Mouse (Mus musculus) cerebellum, adult 2 months (tissue): ENCODE measurements around the gene Rasgef1b. TPM values are rescaled to one million over a fixed set of nuclear protein-coding genes. Genes with fewer than 3 reads are reported as not detected.

ENCODE experiments used
- DNase-seq, 2 experiments: peaks; one replicate each; pipeline ENCODE4 v3.0.0; 2021
- H3K27ac ChIP-seq: fragments of 200-500 bp; 2 replicates; pipeline ENCODE4 v1.5.1; 2012; ENCODE audit warnings: low read length, control low read depth, inconsistent platforms; ENCODE audit not compliant: insufficient read depth
- H3K27me3 ChIP-seq: fragments of 200-500 bp; 2 replicates; pipeline ENCODE4 v1.6.1; 2012; ENCODE audit warnings: inconsistent platforms, mild to moderate bottlenecking, low read length, moderate library complexity; ENCODE audit not compliant: control insufficient read depth, insufficient read depth
- H3K4me1 ChIP-seq: fragments of 200-500 bp; 2 replicates; pipeline ENCODE4 v1.6.1; 2011; ENCODE audit warnings: low read length; ENCODE audit not compliant: control insufficient read depth, insufficient read depth
- H3K4me3 ChIP-seq: fragments of 200-500 bp; replicated peaks from 2 replicates; pipeline ENCODE3; 2011; ENCODE audit warnings: mild to moderate bottlenecking, low read depth, low read length, control low read depth; ENCODE audit not compliant: insufficient read depth
- CTCF ChIP-seq: fragments of 200-500 bp; IDR thresholded peaks from 2 replicates; pipeline ENCODE4 v1.5.1; 2011; ENCODE audit warnings: low read depth, mild to moderate bottlenecking, control low read depth, low read length, moderate library complexity, borderline replicate concordance; ENCODE audit not compliant: insufficient read depth
- POLR2A ChIP-seq: fragments of 200-500 bp; IDR thresholded peaks from 2 replicates; pipeline ENCODE4 v1.6.1; 2011; ENCODE audit warnings: low read length, control low read depth, borderline replicate concordance; ENCODE audit not compliant: insufficient read depth
- WGBS: fragments of 180-500 bp; shearing (Covaris S2); methylation state at CpG from one replicate; pipeline ENCODE4 v1.1.7; 2018; 5-methylcytosine and 5-hydroxymethylcytosine counted together
- polyA plus RNA-seq: library from polyadenylated mRNA; depleted of rRNA; stranded (reverse); fragments of >200 nt; gene quantifications from 2 replicates; pipeline ENCODE4 v1.2.3, GENCODE M21; 2012

Gene Rasgef1b
- polyA plus RNA-seq, 1 experiment, result 19.6 TPM

DNA sequence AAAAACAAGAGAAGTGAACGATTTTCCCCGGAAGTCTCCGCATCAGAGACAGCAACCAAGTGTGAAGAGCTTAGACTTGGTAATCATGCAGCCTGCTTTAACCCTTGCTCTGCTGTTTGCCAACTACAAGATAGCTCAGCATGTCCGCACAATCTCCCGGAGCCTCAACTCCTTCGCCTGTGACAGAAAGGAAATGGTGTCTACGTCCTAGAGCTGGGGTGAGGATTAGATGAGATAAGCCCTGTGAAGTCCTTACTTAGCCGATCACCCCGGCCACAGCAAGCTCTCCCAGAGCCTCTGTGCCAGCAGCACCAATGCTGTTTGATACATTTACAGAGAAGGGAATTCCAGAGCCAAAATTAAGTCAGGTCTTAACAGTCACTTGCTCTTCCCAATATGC is 235.0 kb downstream of the Rasgef1b start:
- WGBS, result 95% methylated on average over 9 of the region's 9 CpGs
- DNase-seq, result no peak
- no peak overlapping the region for H3K4me3 ChIP-seq
- TF ChIP-seq CTCF, result no peak
- no peak for TF ChIP-seq POLR2A
- H3K4me1 ChIP-seq, result no peaks in the 10 kb centered on the region; the same call in none of the 2 replicates
- no peaks in the 10 kb centered on the region for H3K27me3 ChIP-seq
- no peak overlapping the region for H3K27ac ChIP-seq

DNA sequence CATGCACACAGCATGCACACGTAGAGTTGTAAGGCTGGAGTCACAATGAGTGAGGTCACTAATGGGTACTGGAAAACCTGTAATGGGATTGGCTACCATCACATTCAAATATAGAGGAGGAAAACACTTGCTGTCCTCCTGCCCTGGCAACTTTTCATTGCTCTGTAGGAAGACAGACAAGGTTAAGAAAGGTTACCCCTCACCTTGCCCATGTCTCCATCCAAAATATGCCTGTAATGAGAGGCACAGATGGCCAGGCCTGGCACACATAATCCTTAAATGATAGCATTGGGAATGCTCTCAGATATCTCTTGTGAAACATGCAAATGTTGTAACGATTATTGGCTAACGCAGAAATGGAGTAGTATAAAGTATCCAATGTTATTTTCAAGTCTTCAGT is 235.8 kb downstream of the Rasgef1b start:
- WGBS, result 47% methylated on average over 3 of the region's 3 CpGs
- DNase-seq, result peak in 1 of 2 experiments; percentile 21
- H3K27me3 ChIP-seq, result no peaks in the 10 kb centered on the region
- H3K4me1 ChIP-seq, result no peaks in the 10 kb centered on the region; the same call in none of the 2 replicates
- TF ChIP-seq CTCF (no peak), POLR2A (no peak)
- H3K27ac ChIP-seq, result no peak overlapping the region
- no peak overlapping the region for H3K4me3 ChIP-seq

DNA sequence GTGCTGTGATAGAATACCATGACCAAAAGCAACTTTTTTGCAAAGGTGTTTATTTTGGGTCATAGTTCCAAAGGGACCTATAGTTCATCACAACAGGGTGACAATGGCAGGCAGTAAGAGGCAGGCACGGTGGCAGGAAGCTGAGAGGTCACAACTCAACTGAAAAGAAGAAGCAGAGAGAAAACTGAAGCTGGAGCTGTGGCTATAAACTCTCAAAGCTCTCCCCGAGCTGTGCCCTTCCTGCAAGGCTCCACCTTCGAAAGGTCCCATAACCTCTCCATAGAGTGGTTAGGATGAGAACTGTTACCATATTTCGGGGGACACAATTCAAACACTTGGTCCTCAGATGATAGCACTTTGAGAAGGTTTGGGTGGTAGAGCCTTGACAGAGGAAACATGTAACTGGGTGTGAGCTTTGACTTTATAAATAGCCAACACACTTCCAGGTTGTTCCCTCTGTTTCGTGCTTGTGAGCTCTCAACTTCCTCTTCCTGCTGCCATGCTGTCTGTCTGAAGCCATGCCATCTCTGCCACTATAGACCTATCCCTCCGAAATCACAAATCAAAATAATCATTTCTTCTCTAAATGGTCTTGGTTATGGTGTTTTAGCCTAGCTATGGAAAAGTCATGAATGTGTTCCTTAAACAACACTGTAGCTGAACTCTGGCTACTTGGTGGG is 240.2 kb downstream of the Rasgef1b start:
- Histone ChIP-seq H3K4me3 (no peak overlapping the region), H3K4me1 (no peaks in the 10 kb centered on the region; the same call in 1 of the 2 replicates), H3K27me3 (no peaks in the 10 kb centered on the region), H3K27ac (no peak overlapping the region)
- WGBS, result 98% methylated on average over 6 of the region's 6 CpGs
- TF ChIP-seq CTCF (no peak), POLR2A (no peak)
- no peak for DNase-seq

DNA sequence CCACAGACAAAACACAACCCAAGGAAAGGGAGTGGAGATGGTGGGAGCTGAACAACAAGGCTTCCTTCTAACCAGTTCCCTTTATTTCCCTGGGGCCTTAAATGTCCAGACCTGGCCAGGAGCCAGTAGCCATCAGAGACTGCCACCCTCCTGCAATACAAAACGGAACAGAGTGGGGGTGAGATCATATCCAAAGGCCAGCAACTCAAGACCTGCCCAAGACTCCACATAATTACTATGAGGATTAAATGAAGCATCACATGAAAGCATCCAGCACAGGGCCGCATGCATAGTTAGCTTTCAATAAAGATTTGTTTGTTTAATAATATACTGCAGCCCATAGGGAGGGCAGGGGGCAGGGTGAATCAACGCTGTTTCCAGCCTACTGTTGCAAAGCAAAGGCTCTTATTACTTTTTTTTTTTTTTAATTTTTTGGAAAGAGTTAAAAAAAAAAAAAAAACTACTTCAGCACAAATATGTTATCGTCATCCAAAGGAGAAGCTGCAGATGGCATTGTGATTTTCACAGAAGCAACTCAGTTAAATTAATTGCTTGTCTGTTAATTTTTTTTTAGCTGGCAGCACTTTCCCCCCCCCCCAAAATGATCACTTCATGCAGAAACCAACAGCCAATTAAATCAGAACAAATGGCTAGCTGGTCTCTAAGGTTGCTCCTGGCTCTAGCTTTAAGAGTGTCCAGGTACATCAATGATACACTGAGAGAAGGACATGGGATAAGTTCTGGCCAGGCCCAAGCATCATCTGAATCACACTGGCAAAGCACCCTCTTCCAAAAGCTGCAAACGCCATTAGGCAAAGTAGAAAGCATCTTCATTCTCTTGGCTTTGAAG is 241.6 kb downstream of the Rasgef1b start:
- no peak for TF ChIP-seq POLR2A
- TF ChIP-seq CTCF, result no peak
- no peak for DNase-seq
- Histone ChIP-seq H3K4me3 (no peak overlapping the region), H3K27me3 (no peaks in the 10 kb centered on the region), H3K27ac (no peak overlapping the region), H3K4me1 (no peaks in the 10 kb centered on the region)
- WGBS, result 66% methylated on average over 5 of the region's 5 CpGs

DNA sequence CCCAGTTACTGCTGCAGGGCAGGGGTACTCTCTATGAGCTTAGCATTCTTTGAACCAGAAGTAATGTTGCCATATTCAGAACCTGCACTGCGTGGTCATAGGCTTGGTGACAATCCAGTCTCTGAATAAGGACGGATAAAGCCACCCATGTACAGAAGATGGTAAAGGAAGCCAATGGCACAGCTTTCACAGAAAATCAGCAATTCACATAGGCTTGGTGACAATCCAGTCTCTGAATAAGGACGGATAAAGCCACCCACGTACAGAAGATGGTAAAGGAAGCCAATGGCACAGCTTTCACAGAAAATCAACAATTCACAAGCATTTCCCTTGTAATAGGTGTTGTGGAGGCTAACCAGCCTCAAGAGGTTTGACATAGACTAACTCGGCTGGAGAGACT is 245.7 kb downstream of the Rasgef1b start:
- H3K27ac ChIP-seq, result no peak overlapping the region
- DNase-seq, result no peak
- no peak for TF ChIP-seq POLR2A
- TF ChIP-seq CTCF, result no peak
- WGBS, result 77% methylated on average over 5 of the region's 5 CpGs
- H3K4me3 ChIP-seq, result no peak overlapping the region
- H3K27me3 ChIP-seq, result no peaks in the 10 kb centered on the region
- peaks cover 16% of the 10 kb centered on the region; the same call in 1 of the 2 replicates for H3K4me1 ChIP-seq

DNA sequence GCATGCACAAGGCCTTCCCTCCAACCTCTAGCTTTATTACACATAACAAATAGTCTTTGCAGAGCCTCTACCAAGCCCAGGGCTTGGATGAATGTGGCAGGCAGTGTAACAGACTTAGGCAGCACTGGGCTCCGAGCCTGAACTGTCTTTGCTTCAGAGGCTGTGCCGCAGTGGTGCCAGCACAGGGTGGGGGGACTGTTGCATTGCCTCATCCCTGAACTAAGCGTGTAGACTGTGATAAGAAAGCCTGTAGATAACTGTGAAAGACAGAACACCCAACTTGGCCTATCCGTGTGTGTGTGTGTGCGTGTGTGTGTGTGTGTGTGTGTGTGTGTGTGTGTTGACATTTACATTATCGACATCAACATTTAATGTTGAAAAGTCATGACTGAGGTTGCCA is 246.3 kb downstream of the Rasgef1b start:
- H3K4me3 ChIP-seq, result no peak overlapping the region
- H3K27me3 ChIP-seq, result no peaks in the 10 kb centered on the region
- H3K4me1 ChIP-seq, result peaks cover 16% of the 10 kb centered on the region; the same call in 1 of the 2 replicates
- no peak for DNase-seq
- no peak overlapping the region for H3K27ac ChIP-seq
- TF ChIP-seq POLR2A, result no peak
- no peak for TF ChIP-seq CTCF
- WGBS, result 74% methylated on average over 6 of the region's 6 CpGs

DNA sequence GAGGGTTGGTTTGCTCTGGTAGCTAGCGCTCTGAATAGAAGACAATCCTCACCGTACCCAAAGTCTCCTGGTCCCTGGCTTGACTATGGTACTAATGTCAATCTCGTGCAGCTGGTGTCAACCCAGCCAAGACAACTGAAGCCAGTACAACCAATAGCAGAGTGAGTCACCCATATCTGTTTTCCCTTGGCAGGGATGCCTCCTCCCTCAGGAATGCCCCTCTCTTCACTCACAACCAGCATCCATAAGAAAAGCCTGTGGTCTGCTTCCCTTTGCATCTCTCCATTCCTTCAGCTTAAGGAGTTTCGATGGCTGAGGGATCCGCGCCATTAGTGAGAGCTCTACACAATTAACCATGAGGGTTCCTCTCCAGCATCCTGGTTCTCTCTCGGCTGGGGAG is 246.8 kb downstream of the Rasgef1b start:
- Histone ChIP-seq H3K27me3 (no peaks in the 10 kb centered on the region), H3K4me3 (no peak overlapping the region), H3K27ac (no peak overlapping the region), H3K4me1 (peaks cover 16% of the 10 kb centered on the region; the same call in 1 of the 2 replicates)
- DNase-seq, result no peak
- WGBS, result 83% methylated on average over 7 of the region's 7 CpGs
- TF ChIP-seq CTCF (no peak), POLR2A (no peak)
